Mouse (Mus musculus): ENCODE measurements around the gene Adh7. TPM values are rescaled to one million over a fixed set of nuclear protein-coding genes. Genes with fewer than 3 reads are reported as not detected.

Adh7 gene
- total RNA-seq, 2 experiments from 2014 or later, result not detected

DNA sequence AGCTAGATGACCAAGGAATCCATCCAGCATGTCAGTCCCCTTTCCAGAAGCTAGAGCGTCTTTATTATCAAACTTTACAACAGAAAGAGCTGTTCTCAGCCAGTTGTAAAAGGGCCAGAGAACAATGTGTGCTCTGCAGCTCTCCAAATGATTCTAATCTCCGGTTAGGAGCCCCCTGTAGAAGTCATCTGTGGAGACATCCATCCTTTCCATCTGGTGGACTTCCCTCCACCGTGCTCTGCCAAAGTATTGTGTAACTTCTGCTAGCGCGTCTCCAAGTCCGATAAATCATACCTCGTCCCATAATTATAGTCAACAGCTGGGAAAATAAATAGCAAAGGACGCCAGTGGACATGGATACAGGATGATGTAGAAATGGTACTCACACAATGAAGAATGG, 31.2 kb downstream of the Adh7 start:
- no peak for ATAC-seq (replicated peaks; ENCODE audit: poor library complexity)

DNA sequence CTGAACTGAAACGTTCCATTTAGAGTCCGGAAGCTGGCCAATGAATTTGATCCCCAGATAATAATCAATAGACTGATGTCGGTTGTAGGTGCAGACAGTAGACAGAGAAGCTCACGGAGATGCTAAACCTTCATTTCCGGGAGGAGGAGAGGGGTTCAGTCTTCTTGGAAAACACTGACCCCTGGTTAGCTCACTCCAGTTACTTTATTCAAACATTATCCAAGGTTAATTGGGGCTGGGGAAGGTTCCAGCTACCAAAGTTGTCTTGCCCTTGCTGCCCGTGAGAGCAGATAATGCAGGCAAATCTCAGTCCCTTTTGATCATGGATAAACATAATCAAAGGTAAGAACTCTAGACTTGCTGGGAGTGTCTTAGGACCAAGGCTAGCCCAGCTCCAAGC, 33.6 kb downstream of the Adh7 start:
- no peak for ATAC-seq (replicated peaks; ENCODE audit: poor library complexity)

DNA sequence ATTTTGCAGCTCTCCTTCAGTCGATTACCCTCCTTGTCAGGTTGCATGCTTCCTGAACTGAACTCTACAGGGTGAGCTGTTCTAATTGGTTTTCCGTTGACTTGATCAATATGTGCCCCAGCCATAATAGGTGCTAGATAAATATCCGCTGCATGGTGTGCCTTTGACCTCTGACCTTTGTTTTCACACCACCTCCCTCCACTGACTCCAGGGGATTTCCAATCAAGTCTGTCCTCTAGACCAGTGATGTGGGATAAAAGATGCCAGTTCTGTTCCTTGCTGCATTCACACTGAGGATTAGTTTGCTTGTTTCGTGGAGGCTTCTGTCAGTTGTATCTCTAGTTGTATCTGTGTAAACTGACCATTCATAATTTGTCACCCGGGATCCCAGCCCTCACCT, 36.6 kb downstream of the Adh7 start:
- ATAC-seq (replicated peaks; ENCODE audit: poor library complexity), result no peak

DNA sequence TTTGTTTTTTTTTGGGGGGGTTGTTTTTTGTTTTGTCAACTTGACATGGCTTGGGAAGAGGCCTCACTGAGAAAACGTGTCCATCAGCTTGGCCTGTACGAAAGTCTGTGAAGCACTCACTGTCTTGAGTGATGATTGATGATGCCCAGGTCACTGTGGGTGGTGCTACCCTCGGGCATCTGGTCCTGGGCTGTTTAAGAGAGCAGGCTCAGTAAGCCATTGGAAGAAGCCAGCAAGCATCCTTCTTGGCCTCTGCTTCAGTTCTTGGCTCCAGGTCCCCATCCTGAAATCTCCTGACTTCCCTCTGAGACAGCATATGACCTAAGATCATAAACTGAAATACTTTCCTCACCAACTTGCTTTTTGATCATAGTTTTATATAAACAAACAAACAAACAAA, 37.8 kb downstream of the Adh7 start:
- no peak for ATAC-seq (replicated peaks; ENCODE audit: poor library complexity)

DNA sequence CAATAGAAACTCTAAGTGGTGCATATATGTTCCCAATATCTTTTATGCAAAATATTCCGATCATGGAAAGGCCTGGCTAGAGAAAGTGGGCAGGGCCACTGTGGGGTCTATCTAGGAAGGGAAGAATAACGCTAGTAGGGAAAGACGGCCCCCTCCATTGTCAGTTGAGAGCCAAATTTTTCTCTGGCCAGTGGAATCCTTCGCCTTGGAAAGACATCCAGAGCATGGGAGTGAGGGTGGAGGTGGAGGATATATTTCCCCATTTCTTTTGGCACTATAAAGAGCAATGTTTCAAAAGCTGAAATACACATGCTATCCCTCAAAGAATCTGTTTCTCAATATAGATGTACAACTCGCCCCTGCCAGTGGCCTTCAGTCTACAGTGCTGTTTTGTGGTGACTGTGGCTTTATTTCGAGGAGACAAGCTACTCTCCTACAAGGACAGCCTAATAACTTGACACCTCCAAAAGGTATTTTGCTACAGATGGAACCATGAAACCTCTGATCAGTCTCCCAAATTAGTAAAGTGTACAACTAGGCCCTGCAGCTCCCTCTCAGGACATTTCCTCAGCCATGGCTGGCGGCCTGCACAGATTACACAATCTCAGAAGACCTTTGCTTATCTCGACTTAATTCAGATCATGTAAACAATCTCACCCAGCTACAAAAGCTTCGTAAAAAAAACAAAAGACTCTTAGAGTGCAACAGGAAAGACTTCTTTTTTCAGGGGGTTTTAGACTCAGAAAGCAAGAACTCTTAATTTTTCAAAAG, 38.4 kb downstream of the Adh7 start:
- ATAC-seq (replicated peaks; ENCODE audit: poor library complexity), result no peak

DNA sequence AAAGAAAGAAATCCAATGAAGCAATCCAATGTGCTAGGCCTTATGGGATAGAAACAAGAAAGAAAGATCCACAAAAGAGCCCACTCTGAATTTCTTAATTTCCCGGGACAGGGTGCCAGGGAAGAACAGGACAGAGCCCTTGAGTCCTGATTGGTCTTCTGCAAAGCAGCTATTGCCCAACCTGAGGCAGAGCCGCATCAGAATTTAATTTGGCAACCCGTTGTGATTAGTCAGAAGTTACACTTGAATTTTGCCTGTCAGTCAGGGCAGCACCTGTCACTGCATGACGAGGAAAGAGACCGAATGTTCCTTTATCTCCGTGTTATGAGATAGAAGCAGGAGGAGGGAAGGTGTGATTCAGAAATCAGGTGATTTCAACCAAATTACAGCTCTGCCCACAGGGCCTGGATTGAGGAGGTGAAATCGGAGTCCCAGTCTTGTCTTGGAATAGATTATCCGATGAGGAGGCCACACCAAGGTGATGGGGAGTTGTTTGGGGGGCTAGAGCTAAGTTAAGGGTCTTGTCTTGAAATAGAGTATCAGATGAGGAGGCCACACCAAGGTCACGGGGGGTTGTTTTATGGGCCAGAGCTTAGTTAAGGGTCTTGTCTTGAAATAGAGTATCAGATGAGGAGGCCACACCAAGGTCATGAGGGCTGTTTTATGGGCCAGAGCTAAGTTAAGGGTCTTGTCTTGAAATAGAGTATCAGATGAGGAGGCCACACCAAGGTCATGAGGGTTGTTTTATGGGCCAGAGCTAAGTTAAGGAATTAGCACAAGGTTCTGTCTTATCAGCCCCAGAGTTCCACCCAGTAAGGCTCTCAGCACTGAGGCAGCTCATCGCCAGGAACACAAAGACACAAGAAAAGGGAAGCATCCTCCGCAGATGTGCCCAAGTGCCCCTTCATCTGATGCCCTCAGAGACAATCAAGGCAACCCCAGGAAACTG, 43.4 kb downstream of the Adh7 start, which contains the start of gene Adh1:
TSS of gene Adh1 (plus strand) at position 271 of the 949 bp plus-strand sequence.
- ATAC-seq (replicated peaks; ENCODE audit: poor library complexity), result no peak

DNA sequence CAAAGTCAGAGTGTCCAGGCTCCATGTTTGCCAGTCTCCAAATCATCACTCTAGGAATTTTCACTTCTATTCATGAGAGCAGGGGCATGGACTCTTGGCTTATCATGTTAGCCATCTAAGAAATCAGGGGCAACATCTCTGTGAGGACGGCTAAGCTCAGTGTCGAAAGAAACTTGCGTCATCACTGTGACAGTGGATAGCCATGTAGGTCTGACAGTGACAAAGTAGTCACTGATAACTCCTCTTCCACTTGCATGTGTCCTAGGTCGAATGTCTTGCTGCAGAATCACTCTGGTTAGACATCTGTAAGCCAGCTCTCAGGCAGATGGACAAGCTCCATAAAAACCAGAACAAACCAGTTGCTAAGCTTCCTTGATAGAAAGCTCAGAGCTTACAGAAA, 45.0 kb downstream of the Adh7 start:
- no peak for ATAC-seq (replicated peaks; ENCODE audit: poor library complexity)

DNA sequence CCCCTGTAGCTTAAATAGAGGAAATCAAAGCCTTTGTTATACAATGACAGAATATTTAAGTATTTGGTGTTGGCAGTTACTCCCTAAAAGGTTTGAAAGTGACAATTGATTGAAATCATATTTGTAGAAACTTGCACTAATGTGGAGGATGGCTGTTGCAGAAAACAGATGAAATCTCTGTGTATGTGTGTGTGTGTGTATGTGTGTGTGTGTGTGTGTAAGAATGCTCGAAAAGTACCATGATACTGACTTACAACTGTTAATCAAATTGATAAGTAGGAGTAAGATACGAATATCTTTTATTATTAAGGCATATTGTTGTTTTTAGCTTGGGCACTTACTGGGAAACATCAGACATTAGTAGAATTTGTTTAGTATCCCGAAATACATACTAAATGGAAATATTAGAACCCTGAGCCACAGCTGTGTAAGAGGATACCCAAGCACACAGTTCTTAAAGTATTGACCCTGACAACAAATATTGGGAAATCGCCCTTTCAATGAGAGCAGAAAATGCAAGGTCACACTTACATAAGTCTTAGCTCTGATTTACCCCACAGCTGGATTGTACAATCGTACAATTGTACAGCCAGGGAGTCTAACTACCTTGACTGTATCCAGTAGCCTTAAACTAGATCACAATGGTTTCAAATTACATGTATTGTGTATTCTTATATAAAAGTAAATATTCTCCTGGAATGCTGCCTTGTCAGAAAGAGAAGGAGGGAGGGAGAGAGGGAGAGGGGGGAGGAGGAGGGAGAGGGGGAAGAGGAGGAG, 45.8 kb downstream of the Adh7 start:
- no peak for ATAC-seq (replicated peaks; ENCODE audit: poor library complexity)

DNA sequence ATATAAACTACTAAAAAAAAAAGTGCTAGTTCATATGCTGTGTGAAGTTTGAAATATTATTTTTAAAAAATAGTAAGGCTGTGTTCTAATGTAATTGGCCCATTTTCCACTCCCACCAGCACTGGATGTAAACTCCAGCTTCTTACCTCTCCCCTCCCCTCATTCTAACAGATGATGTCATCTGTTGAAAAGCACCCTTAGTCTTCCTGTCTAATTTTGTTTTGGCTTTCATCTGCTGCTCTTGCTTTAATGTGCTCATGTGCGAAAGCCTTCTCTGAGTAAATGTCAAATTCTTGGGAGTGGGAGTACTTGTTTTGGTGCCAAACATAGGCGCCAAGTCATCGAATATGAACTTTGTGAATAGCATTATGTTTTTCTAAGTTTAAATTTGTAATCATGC, 47.1 kb downstream of the Adh7 start:
- ATAC-seq (replicated peaks; ENCODE audit: poor library complexity), result no peak

DNA sequence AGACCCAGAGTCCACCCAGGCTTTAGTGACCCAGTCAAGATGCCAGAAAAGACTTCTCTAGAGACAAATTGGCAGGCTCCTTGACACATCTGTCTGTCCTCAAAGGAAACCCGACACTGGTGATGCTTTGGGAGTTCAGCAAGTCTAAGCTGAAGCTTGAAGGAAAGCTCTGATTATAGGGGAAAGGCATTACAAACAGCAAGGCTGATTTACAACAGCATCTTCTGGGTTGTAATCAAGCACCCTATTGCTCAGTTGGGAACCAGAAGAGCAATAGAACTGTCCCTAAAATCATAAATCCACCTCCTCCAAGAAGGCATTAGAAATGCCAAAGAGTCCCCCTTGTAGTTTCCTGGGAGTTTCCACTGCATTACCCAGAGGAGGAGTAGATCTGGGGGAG, 52.9 kb downstream of the Adh7 start:
- no peak for ATAC-seq (replicated peaks; ENCODE audit: poor library complexity)

DNA sequence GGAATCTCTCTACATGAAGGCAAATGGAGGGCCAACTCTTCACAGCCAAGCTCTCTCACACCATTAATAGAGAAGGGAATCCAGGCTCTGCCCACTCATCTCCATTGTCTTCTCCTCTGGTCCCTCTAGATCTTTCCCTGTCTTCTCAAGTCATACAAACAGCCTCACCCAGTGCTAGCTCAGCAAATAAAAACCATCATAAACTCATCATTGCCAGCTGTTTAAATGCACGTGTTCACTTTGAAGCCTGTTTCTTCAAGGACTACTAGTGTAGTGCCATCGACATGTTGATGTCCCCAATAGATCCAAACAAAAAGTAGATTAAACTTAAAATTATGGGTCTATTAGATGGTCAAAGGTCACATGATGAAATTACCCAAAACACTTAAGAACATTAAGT, 53.7 kb downstream of the Adh7 start:
- no peak for ATAC-seq (replicated peaks; ENCODE audit: poor library complexity)

DNA sequence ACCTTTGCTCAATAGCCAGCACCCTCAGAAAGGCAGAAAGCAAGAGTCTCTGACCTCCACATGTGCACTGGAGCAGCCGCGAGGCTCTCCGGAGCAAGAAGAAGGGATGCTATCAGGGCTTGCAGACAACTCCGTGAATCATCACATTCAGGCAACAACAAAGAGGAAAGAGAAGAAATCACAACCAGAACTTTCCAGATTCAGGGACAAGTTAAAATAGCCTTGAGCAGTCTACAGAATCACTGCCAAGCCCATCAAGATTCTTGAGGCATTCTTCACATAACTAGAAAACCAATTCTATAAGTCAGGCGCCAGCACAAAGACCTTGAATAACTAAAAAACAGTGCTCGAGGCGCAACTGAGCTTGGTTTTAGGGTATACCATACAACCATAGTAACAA, 55.5 kb downstream of the Adh7 start:
- ATAC-seq (replicated peaks; ENCODE audit: poor library complexity), result no peak

DNA sequence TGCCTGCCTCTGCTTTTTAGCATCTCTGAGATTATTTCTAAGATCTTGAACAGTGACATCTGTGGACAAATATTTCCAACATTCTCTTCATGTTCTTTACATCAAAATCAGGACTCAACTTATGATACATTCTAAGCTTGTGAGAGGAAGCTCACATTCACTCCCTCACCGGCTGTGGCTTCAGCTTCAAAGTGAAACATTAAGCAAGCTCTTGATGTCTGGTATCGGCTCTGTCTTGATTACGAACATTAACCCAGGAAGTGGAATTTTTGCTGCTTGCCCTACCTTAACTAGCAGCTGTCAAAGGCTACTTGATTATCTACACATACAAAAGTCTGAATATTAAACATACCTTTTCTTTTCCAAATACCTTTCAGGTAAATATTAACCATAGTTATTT, 57.5 kb downstream of the Adh7 start:
- ATAC-seq (replicated peaks; ENCODE audit: poor library complexity), result no peak

DNA sequence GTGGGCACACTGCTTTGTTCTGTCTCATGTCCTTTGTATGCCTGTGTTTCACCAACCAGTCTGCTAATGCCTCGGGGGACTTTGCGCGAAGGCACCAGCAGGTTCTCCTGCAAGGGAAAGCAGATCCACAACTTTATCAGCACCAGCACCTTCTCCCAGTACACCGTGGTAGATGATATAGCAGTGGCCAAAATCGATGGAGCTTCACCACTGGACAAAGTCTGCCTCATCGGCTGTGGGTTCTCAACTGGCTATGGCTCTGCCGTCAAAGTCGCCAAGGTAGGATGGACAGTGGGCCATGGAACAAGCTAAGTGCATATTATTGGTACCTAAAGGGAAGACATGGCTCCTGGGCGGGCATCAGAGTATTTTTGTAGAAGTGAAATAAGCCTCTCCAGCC, 65.0 kb downstream of the Adh7 start:
- ATAC-seq (replicated peaks; ENCODE audit: poor library complexity), result no peak

Other genes starting within 250 kb of the Adh7 start
- gene Dapp1, start 236.2 kb upstream of the Adh7 start, total RNA-seq (2015), result 79.2 and 99.7 TPM in 2 replicates
- 129 and 154 TPM in 2 replicates for gene Dapp1, start 236.2 kb upstream of the Adh7 start, total RNA-seq (2017)
- not detected in 2 replicates for gene 1110002E22Rik, start 152.7 kb upstream of the Adh7 start, total RNA-seq (2015)
- not detected in 2 replicates for gene 1110002E22Rik, start 152.7 kb upstream of the Adh7 start, total RNA-seq (2017)
- gene Gm5105, start 150.4 kb upstream of the Adh7 start, total RNA-seq (2015), result not detected in 2 replicates
- gene Gm5105, start 150.4 kb upstream of the Adh7 start, total RNA-seq (2017), result not detected in 2 replicates
- 5.6 and 8.2 TPM in 2 replicates for gene Trmt10a, start 74.3 kb upstream of the Adh7 start, total RNA-seq (2015)
- 10.7 and 25.7 TPM in 2 replicates for gene Trmt10a, start 74.3 kb upstream of the Adh7 start, total RNA-seq (2017)
- 3.1 and 4.5 TPM in 2 replicates for gene Mttp, start 72.8 kb upstream of the Adh7 start, total RNA-seq (2015)
- gene Mttp, start 72.8 kb upstream of the Adh7 start, total RNA-seq (2017), result 2.0 and 5.6 TPM in 2 replicates
- gene 4930579F01Rik, start 23.9 kb upstream of the Adh7 start, total RNA-seq (2015), result not detected in 2 replicates
- gene 4930579F01Rik, start 23.9 kb upstream of the Adh7 start, total RNA-seq (2017), result not detected in 2 replicates
- gene Adh1, start 43.2 kb downstream of the Adh7 start, total RNA-seq (2015), result not detected in 2 replicates
- gene Adh1, start 43.2 kb downstream of the Adh7 start, total RNA-seq (2017), result not detected in 2 replicates
- gene Adh6a, start 95.5 kb downstream of the Adh7 start, total RNA-seq (2015), result not detected in 2 replicates
- gene Adh6a, start 95.5 kb downstream of the Adh7 start, total RNA-seq (2017), result not detected in 2 replicates
- not detected in 2 replicates for gene Adh6b, start 124.0 kb downstream of the Adh7 start, total RNA-seq (2015)
- gene Adh6b, start 124.0 kb downstream of the Adh7 start, total RNA-seq (2017), result not detected in 2 replicates
- not detected in 2 replicates for gene Adh4, start 197.7 kb downstream of the Adh7 start, total RNA-seq (2015)
- not detected in 2 replicates for gene Adh4, start 197.7 kb downstream of the Adh7 start, total RNA-seq (2017)
- gene Adh5, start 225.3 kb downstream of the Adh7 start, total RNA-seq (2015), result 114 and 130 TPM in 2 replicates
- gene Adh5, start 225.3 kb downstream of the Adh7 start, total RNA-seq (2017), result 125 and 126 TPM in 2 replicates